Mouse (Mus musculus) central nervous system, embryonic 14 days (tissue): ENCODE data around the gene Smpd1. TPM values are rescaled to one million over a fixed set of nuclear protein-coding genes. Genes with fewer than 3 reads are reported as not detected.

Experiments used
- polyA plus RNA-seq: library from polyadenylated mRNA; depleted of rRNA; stranded (reverse); fragments of >200 nt; gene quantifications from 2 replicates; pipeline ENCODE4 v1.2.3, GENCODE M21; 2012; rRNA removed

The Smpd1 gene
- 37.1 and 42.4 TPM in 2 replicates for polyA plus RNA-seq

DNA sequence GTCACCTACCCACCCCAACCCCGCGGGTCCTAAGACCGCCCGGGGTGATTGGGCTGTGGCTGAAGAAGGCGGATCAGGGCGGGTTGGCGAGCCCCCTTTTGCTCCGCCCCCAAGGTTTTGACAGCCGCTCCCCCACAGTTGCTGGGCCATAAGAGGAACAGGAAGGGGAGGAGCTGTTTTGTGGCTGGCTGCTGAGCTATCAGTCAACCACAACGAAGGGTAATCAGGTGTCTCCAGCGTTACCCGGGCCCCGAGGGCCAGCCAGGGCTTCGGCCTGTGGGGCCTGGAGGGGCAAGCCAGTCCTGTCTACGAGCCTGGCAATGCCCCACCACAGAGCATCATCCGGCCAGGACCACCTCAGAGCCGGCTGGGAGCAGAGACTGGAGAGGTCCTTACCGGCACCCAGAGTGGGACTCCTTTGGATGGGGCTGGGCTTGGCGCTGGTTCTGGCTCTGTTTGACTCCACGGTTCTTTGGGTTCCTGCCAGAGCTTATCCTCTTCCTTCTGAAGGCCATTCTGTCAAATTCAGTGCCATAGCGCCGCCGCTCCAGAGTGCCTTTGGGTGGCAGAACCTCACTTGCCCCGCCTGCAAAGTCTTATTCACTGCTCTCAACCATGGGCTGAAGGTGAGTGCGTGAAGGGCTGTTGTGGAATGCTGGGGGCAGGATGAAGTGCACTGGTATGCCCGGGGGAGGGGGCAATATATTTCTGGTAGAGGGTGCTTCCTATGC, at the start of gene Smpd1:
TSS of gene Smpd1 (plus strand) at position 149 of the 731 bp plus-strand sequence.

DNA sequence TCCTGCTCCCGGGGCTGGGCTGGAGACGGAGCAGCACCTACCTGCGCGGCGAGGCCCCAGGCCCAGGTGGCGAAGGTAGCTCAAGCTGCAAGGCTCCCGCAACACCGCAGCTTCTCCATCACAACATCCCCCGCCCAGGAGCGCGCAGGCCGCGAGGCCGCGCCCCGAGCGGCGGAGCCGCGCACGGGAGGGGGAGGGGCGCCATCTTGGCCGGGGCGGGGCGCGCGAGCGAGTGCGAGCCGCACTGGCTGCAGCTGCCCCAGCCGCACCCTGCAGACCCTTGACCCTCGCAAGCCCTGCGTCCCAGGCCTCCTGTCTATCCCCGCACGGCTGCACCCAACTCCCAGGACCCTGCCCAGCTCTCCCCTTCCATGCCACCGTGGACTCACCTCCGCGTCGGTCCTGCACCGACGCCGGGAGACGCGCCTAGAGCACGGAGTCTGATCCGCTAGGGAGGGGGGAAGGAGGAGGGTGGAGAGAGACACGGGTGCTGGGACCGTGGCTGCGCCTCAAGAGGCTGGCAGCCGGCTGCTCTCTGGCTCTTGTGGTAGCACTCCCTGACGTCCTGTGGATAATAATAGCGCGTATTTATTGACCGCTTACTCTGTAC, 27.0 kb downstream of the Smpd1 start, which contains the start of gene Apbb1:
TSS of gene Apbb1 (minus strand) at position 560 of the 610 bp plus-strand sequence.

Other genes with a start within 250 kb of the Smpd1 start
- not detected in 2 replicates for gene Olfr689, start 243.2 kb upstream of the Smpd1 start, polyA plus RNA-seq
- 0.16 and 0.17 TPM in 2 replicates for gene Olfr690, start 220.3 kb upstream of the Smpd1 start, polyA plus RNA-seq
- 0.14 and 0.17 TPM in 2 replicates for gene Olfr691, start 212.1 kb upstream of the Smpd1 start, polyA plus RNA-seq
- gene Olfr692, start 186.1 kb upstream of the Smpd1 start, polyA plus RNA-seq: not detected in 2 replicates
- 0.05 TPM in 1 of 2 replicates, not detected in the other for gene Gm5901, start 179.3 kb upstream of the Smpd1 start, polyA plus RNA-seq
- gene Fam160a2, start 154.3 kb upstream of the Smpd1 start, polyA plus RNA-seq: 36.0 and 37.7 TPM in 2 replicates
- gene Cnga4, start 149.8 kb upstream of the Smpd1 start, polyA plus RNA-seq: 0.18 and 0.34 TPM in 2 replicates
- gene Cckbr, start 128.6 kb upstream of the Smpd1 start, polyA plus RNA-seq: 1.7 and 1.9 TPM in 2 replicates
- gene Cavin3, start 72.1 kb upstream of the Smpd1 start, polyA plus RNA-seq: 22.6 and 32.7 TPM in 2 replicates
- 215 and 247 TPM in 2 replicates for gene Apbb1, start 27.3 kb downstream of the Smpd1 start, polyA plus RNA-seq
- gene Hpx, start 45.8 kb downstream of the Smpd1 start, polyA plus RNA-seq: 0.63 and 0.69 TPM in 2 replicates
- gene Trim3, start 79.2 kb downstream of the Smpd1 start, polyA plus RNA-seq: 135 and 148 TPM in 2 replicates
- 119 and 132 TPM in 2 replicates for gene Timm10b, start 85.7 kb downstream of the Smpd1 start, polyA plus RNA-seq
- 122 and 123 TPM in 2 replicates for gene Arfip2, start 86.1 kb downstream of the Smpd1 start, polyA plus RNA-seq
- 104 and 129 TPM in 2 replicates for gene Gm45799, start 86.2 kb downstream of the Smpd1 start, polyA plus RNA-seq
- 6.8 and 8.0 TPM in 2 replicates for gene Dnhd1, start 96.5 kb downstream of the Smpd1 start, polyA plus RNA-seq
- 198 and 225 TPM in 2 replicates for gene Ilk, start 182.2 kb downstream of the Smpd1 start, polyA plus RNA-seq
- 18.5 and 19.5 TPM in 2 replicates for gene Rrp8, start 183.0 kb downstream of the Smpd1 start, polyA plus RNA-seq
- 239 and 264 TPM in 2 replicates for gene Taf10, start 190.0 kb downstream of the Smpd1 start, polyA plus RNA-seq
- 43.1 and 45.9 TPM in 2 replicates for gene Tpp1, start 197.9 kb downstream of the Smpd1 start, polyA plus RNA-seq
- gene Dchs1, start 233.3 kb downstream of the Smpd1 start, polyA plus RNA-seq: 56.3 and 58.4 TPM in 2 replicates